In genomic region chr15:41973263-41973662, GRCm38 (mm10) we compare ENCODE assay signal across 8 mouse cellular contexts.
DNase-seq lines count a peak whose midpoint lies in the region; ATAC-seq and TF ChIP-seq lines count a peak whose summit lies in the region.

No protein-coding gene starts in this region.

- H3K27me3 ChIP-seq in hindbrain, postnatal 0 days (ENCODE audit: insufficient read depth, low read length) = no peaks in the 10 kb centered on the region

- H3K4me3 ChIP-seq in hindbrain, postnatal 0 days (ENCODE audit: low read length) = no peak overlapping the region

- no peaks in the 10 kb centered on the region for H3K36me3 ChIP-seq in hindbrain, postnatal 0 days (ENCODE audit: insufficient read depth, low read length)

- 2% methylated on average over 8 of the region's 8 CpGs for WGBS in hindbrain, postnatal 0 days

- peak; percentile 95 for TF ChIP-seq CTCF in hindbrain, postnatal 0 days (IDR thresholded peaks at IDR 0.05; ENCODE audit: low read depth)

- peak; percentile 63 for DNase-seq in T-cell, adult 2 months (ENCODE audit: low spot score)
- DNase-seq in cerebellum, adult 9-10 months = peak; percentile 92
- DNase-seq in frontal cortex, adult 2 months (ENCODE audit: extremely low spot score in 1 of 2, low spot score in 1 of 2) = peak; percentile 75 to 97
- DNase-seq in hindbrain, postnatal 0 days (ENCODE audit: low spot score) = peak; percentile 90
- peak; percentile 84 for DNase-seq in left cerebral cortex, adult 11 months (ENCODE audit: low spot score)
- DNase-seq in mesoderm, embryonic 11.5 days (ENCODE audit: low read depth, low spot score) = peak; percentile 84
- peak; percentile 89 for DNase-seq in right cerebral cortex, postnatal 14 days
- DNase-seq in urinary bladder, postnatal 25 days (ENCODE audit: low spot score) = peak; percentile 88

- no peak overlapping the region for H3K9ac ChIP-seq in hindbrain, postnatal 0 days (replicated peaks; ENCODE audit: low read length)

- H3K9me3 ChIP-seq in hindbrain, postnatal 0 days (ENCODE audit: low read length) = no peaks in the 10 kb centered on the region

- peak; percentile 79 for ATAC-seq in hindbrain, postnatal 0 days

- H3K4me1 ChIP-seq in hindbrain, postnatal 0 days (ENCODE audit: insufficient read depth, low read length) = no peaks in the 10 kb centered on the region

- no peak overlapping the region for H3K4me2 ChIP-seq in hindbrain, postnatal 0 days (ENCODE audit: low read depth, low read length)

- H3K27ac ChIP-seq in hindbrain, postnatal 0 days = no peak overlapping the region
